Mouse (Mus musculus) heart, embryonic 10.5 days (tissue): ENCODE measurements around the gene Abca3. TPM values are rescaled to one million over a fixed set of nuclear protein-coding genes. Genes with fewer than 3 reads are reported as not detected.
"Not testable (repeated sequence)": the region's sequence is repeated elsewhere in the genome, so short reads cannot be mapped to it uniquely, and the experiment has no call there.

Experiments
- DNase-seq: peaks from one replicate; pipeline ENCODE4 v3.0.0-alpha.2; 2017; ENCODE audit warnings: low spot score
- H3K27ac ChIP-seq: fragments of 300-500 bp; sonication (generic); 2 replicates; pipeline ENCODE4 v1.5.1; 2016; ENCODE audit warnings: mild to moderate bottlenecking
- H3K27me3 ChIP-seq: fragments of 300-500 bp; sonication (generic); 2 replicates; pipeline ENCODE4 v1.6.1; 2016; ENCODE audit warnings: mild to moderate bottlenecking; ENCODE audit not compliant: poor library complexity, insufficient read depth, severe bottlenecking
- H3K36me3 ChIP-seq: fragments of 300-500 bp; sonication (generic); 2 replicates; pipeline ENCODE4 v1.6.1; 2016; ENCODE audit warnings: mild to moderate bottlenecking, moderate library complexity
- H3K4me1 ChIP-seq: fragments of 300-500 bp; sonication (generic); 2 replicates; pipeline ENCODE4 v1.6.1; 2016; ENCODE audit warnings: mild to moderate bottlenecking
- H3K4me3 ChIP-seq: fragments of 300-500 bp; sonication (generic); 2 replicates; pipeline ENCODE4 v1.5.1; 2016; ENCODE audit warnings: mild to moderate bottlenecking, moderate library complexity
- H3K9me3 ChIP-seq: fragments of 300-500 bp; sonication (generic); 2 replicates; pipeline ENCODE4 v1.6.1; 2016; ENCODE audit warnings: mild to moderate bottlenecking, moderate library complexity
- WGBS: fragments of 180-500 bp; shearing (Covaris S2); methylation state at CpG from one replicate; pipeline ENCODE4 v1.1.7; 2016; 5-methylcytosine and 5-hydroxymethylcytosine counted together
- polyA plus RNA-seq: library from polyadenylated mRNA; unstranded; fragments of >200 nt; fragmentation: Nextera tagmentation; extraction: Ambion mirVana; gene quantifications from 2 replicates; pipeline ENCODE4 v1.2.1, GENCODE M21; 2016

The Abca3 gene
- polyA plus RNA-seq, 1 experiment from 2014 or later: 7.2 TPM

DNA sequence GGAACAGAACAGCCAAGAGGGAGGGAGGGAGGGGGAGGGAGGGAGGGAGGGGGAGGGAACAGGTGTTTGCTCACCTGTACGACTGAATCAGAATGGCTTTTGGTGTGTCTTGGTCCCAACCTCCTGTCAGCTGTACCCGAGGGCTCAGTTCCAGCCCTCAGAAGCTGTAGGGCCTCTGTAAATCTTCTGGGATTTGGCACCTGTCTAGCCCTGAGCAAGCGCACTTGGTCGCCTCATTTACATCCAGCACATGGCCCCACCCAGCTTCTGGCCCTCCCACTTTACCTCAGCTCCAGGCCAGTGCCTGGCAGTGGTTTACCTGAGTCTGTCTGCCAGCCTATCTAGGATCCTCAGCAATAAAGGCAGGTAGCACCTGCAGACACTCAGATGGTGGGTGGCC, 41.8 kb downstream of the Abca3 start:
- no peak overlapping the region for H3K4me3 ChIP-seq
- H3K4me1 ChIP-seq: 0 out of 2 replicates have a peak, but pooled peaks cover 3% of the 10 kb centered on the region
- no peak overlapping the region for H3K27ac ChIP-seq
- peaks cover 13% of the 10 kb centered on the region; the same call in 1 of the 2 replicates for H3K36me3 ChIP-seq
- no peaks in the 10 kb centered on the region for H3K27me3 ChIP-seq
- DNase-seq: no peak
- H3K9me3 ChIP-seq: no peaks in the 10 kb centered on the region
- 40% methylated on average over 4 of the region's 4 CpGs for WGBS

DNA sequence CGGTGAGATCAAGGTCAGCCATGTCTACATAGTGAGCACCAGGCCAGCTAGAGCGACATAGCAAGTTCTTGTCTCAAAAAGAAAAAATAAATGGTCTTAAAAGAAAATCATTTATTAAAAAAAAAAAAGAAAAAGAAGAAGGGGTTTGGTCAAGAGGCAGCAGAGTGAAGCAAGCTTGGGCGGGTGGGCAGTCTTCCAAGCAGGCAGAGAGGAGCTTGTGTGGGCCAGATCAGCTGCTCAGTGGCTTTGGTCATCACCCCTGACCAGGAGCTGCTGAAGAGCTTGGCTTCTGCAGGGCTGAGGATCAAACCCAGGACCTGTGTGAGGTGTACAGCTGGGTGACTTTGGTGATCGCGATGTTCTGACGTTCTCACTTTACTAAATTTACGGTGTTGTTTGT, 42.7 kb downstream of the Abca3 start:
- Histone ChIP-seq H3K36me3 (peaks cover 11% of the 10 kb centered on the region; the same call in 1 of the 2 replicates), H3K4me1 (0 out of 2 replicates have a peak, but pooled peaks cover 3% of the 10 kb centered on the region), H3K27ac (no peak overlapping the region), H3K9me3 (no peaks in the 10 kb centered on the region), H3K4me3 (no peak overlapping the region), H3K27me3 (no peaks in the 10 kb centered on the region)
- DNase-seq: no peak
- 85% methylated on average over 7 of the region's 7 CpGs for WGBS

DNA sequence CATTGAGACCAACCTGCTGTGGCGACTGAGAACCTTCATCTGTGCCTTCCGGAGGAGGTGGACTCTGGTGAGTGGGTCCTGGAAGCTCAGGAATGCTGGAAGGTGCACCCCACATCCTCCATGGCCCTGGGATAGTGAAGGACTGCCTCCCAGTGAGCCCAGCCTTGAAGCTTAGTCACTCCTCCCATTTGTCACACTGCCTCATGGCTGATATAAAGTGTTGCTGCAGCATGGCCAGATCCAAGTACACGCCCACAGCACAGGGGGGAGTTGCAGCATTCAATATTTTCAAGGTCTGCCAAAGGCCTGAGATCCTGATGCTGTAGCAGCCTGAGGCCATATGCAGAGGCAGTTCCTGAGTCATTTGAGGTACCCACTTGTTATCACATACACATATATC, 50.6 kb downstream of the Abca3 start:
- 64% methylated on average over 3 of the region's 3 CpGs for WGBS
- H3K36me3 ChIP-seq: peaks cover 38% of the 10 kb centered on the region
- DNase-seq: no peak

DNA sequence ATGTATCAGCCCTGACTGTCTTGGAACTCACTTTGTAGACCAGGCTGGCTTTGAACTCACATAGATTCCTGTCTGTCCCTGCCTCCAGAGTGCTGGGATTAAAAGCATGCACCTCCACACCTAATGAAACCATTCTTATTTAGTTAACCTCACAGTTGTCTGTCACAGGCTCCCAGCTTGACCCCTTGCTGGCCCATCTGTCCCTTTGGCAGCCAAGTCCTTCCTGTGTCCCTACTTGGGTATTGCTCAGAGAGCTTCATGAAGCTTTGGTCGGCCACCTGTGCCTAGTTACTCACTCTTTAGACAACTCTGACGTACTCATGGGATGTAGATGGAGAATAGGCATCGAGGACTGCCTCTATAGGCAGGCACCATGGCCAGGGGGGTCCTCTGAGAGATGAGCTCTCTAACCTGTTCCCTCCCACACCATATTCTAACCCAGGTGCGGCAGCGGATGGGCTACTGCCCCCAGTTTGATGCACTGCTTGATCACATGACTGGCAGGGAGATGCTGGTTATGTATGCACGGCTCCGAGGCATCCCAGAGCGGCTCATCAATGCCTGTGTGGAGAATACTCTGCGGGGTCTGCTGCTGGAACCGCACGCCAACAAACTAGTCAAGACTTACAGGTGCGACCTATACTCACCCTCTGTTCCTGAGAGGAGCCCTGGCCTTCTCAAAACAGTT, 55.5 kb downstream of the Abca3 start:
- no peak overlapping the region for H3K4me3 ChIP-seq
- peaks cover 69% of the 10 kb centered on the region for H3K36me3 ChIP-seq
- no peaks in the 10 kb centered on the region for H3K9me3 ChIP-seq
- no peak overlapping the region for H3K27ac ChIP-seq
- no peak for DNase-seq
- WGBS: 85% methylated on average over 12 of the region's 12 CpGs
- no peaks in the 10 kb centered on the region for H3K27me3 ChIP-seq
- H3K4me1 ChIP-seq: peaks cover 2% of the 10 kb centered on the region; the same call in 1 of the 2 replicates

More for the DNA sequence above, 50.6 kb downstream of the Abca3 start:
- Histone ChIP-seq H3K4me1 (peaks cover 6% of the 10 kb centered on the region; the same call in 1 of the 2 replicates), H3K4me3 (no peak overlapping the region), H3K27me3 (no peaks in the 10 kb centered on the region), H3K9me3 (no peaks in the 10 kb centered on the region), H3K27ac (no peak overlapping the region)

DNA sequence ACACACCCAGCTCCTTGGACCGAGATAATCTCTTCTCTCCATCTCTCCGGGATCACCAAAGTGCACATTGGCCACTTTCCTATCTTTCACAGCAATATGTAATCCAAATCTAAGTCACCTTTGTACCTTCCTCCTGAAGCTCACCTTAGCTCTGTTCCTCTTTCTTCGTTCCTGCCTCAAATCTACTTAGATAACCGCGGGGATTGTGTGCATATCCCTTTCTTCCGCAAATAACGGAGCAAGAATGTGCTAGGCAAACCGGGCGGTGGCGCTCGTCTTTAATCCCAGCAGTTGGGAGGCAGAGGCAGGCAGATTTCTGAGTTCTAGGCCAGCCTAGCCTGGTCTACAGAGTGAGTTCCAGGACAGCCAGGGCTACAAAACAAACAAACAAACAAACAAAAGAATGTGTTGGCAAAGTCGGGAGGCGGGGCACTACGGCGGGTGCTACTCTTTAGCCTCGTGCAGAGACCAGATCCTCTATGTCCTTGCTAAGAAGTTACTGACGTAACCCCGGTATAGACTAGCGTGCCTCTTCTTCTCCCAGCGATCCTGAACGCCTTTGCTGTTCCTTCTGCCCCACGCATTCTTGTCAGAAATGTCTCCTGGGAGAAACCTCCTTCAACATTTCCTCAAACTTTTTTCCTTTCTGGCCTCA, 61.9 kb downstream of the Abca3 start:
- WGBS: 33% methylated on average over 22 of the region's 22 CpGs

DNA sequence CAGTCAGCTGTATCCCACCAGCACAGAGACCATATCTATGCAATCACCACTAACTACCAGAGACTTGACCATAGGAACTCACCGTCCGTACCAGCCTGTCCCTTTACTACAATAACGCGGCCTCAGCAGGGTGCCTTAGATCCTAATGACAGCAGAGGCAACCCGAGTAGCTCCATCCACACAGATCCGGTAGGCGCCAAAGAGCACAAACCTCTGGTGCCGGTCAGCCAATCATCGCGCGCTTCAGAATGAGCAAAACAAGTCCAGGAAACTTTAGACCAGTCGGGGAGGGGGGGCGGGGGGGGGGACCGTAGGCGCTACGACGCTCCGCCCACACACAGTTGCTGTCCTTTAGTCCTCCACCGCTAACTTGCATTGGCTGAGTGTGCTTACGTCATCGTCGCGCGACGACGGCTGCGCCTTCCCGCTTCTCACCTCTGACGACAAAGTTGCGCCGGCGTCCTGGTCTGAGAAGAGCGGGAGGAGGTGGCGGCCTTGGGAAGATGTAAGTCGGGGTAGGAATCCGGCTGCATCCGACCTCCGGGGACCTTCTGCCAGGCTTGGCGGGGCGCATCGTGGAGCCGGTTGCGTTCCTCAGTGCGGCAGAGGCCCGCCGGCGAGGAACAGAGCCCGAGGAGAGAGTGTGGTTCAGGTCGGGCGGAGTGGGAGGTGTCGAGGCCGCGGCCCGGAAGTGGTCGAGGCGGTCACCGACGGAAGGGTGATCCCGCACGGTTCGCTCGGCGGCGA, 62.7 kb downstream of the Abca3 start, which contains the start of gene Rnps1:
Rnps1 (plus strand) TSS at position 336 of the 747 bp plus-strand sequence.
- Histone ChIP-seq H3K4me3 (peak within 1 kb of the TSS; percentile 85), H3K27ac (peak within 1 kb of the TSS; percentile 99), H3K4me1 (peaks cover 24% of the 10 kb centered on the region), H3K9me3 (no peaks in the 10 kb centered on the region), H3K36me3 (peaks cover 54% of the 10 kb centered on the region), H3K27me3 (no peaks in the 10 kb centered on the region)
- peak; percentile 100 for DNase-seq
- under 1% methylated on average over 64 of the region's 64 CpGs for WGBS

More for the DNA sequence above, 61.9 kb downstream of the Abca3 start:
- H3K27ac ChIP-seq: peak overlapping the region; percentile 99
- DNase-seq: peak; percentile 79
- H3K9me3 ChIP-seq: no peaks in the 10 kb centered on the region
- peak overlapping the region; percentile 85 for H3K4me3 ChIP-seq
- H3K36me3 ChIP-seq: peaks cover 54% of the 10 kb centered on the region
- H3K4me1 ChIP-seq: peaks cover 24% of the 10 kb centered on the region
- H3K27me3 ChIP-seq: no peaks in the 10 kb centered on the region

DNA sequence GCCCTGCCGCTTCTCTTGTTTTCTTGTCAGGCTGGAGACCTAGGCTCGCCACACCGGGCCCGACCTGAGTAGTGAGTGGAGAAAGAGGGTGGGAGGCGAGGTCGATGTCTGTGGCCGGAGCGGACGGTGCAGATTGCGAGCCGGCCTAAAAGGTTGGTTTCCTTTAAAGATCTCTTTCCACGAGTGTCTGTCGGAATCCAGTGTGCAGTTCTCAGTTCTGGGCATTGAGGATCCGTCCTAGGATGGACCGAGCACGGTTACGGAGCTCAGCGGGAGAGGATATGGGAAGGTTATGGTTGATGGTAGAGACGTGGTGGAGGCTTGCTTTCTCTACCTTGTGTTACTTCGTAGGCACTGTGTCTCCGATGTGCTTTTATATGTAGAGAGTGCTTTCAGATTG, 63.3 kb downstream of the Abca3 start:
- WGBS: under 1% methylated on average over 21 of the region's 21 CpGs
- Histone ChIP-seq H3K4me1 (peaks cover 24% of the 10 kb centered on the region), H3K4me3 (peak overlapping the region; percentile 85), H3K36me3 (peaks cover 54% of the 10 kb centered on the region), H3K9me3 (no peaks in the 10 kb centered on the region), H3K27ac (peak overlapping the region; percentile 99), H3K27me3 (no peaks in the 10 kb centered on the region)
- DNase-seq: no peak

DNA sequence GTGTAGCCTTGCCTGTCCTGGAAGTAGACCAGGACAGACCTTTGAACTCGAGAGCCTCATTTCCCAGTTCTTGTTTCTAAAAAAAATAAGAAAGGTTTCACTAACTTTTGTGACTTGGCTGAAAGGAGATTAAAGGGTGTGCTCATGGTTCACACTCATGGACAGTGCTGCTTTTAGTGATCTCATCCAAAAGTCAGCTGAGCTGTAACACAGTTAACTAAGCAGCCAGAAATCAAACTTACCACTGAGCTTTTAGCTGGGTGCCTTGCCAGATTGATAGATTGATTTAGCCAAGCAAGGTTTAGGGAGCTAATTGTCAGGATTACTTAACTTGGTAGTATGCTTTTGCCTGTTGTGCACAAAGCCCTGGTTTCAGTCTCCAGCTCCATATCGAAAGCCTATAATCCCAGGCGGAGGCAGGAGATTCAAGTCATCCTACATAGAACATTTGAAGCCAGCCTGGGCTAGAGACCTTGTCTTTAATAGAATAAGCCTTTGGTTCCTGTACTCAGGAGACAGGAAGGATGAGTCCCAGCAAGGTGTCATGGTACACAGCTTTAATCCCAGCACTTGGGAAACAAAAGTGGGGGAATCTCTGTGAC, 64.4 kb downstream of the Abca3 start:
- no peak overlapping the region for H3K27ac ChIP-seq
- H3K27me3 ChIP-seq: no peaks in the 10 kb centered on the region
- peaks cover 24% of the 10 kb centered on the region for H3K4me1 ChIP-seq
- H3K4me3 ChIP-seq: peak overlapping the region; percentile 85
- 84% methylated on average over 3 of the region's 3 CpGs for WGBS
- no peak for DNase-seq
- no peaks in the 10 kb centered on the region for H3K9me3 ChIP-seq
- peaks cover 58% of the 10 kb centered on the region for H3K36me3 ChIP-seq

DNA sequence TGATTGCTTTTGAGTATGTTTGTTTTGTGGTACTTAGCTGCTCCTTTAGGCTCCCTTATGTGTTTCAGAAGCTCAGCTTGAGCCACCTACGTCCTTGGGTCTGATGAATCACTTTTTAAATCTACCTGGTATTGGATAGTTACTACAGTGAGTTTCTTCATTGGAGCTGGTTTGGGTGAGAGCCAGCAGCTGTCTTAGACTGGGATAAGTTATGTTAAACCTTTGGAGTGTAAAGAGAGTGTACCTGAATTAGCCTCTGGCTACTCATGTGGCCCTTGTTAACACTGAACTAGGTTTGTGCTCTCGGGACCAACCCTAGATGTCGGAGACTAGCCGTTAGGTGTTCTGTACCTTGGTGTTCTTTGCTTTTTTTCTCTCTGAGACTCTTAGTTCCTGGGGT, 71.4 kb downstream of the Abca3 start:
- Histone ChIP-seq H3K4me3 (no peak overlapping the region), H3K36me3 (peaks cover 72% of the 10 kb centered on the region), H3K27me3 (no peaks in the 10 kb centered on the region), H3K4me1 (peaks cover 9% of the 10 kb centered on the region; the same call in 1 of the 2 replicates), H3K9me3 (no peaks in the 10 kb centered on the region), H3K27ac (no peak overlapping the region)
- 94% methylated on average over 4 of the region's 4 CpGs for WGBS
- DNase-seq: no peak

DNA sequence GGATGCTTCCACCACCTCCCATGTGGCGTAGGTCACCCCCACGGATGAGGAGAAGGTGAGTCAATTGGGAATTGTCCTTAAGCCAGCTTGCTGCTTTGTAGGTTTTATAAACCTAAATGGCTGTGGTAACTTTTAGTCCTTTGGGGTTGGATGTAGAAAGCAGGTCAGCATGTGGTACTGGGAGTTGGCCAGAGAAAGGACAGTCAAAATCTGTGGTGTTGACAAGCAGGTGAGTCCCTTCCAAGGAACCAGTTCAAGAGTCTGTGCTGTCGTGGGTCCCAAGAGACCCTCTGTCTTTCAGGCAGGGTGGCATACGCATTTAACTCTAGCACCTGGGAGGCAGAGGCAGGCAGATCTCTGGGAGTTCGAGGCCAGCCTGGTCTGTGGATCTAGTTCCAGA, 72.7 kb downstream of the Abca3 start:
- Histone ChIP-seq H3K27ac (no peak overlapping the region), H3K4me3 (no peak overlapping the region), H3K36me3 (peaks cover 58% of the 10 kb centered on the region), H3K9me3 (no peaks in the 10 kb centered on the region), H3K4me1 (peaks cover 16% of the 10 kb centered on the region), H3K27me3 (no peaks in the 10 kb centered on the region)
- WGBS: 95% methylated on average over 5 of the region's 5 CpGs
- no peak for DNase-seq

DNA sequence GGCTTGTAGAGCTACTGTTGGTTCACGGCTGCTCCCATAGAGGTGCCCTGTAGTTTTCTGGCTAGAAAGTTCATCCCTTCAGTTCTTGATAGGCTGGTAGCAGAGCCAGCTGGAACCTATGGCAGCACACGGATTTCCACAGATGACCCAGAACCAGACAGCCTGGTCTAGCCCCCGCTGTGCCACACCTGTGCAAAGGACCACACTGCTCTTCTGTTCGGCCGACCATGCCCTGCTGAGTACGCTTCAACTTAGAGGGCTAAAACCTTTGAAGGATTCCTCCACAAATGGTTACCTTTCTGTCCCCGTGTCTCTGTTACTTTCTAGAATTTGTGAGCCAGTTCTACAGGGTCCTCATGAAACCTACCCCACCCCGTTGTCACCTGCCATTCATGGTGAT, 73.6 kb downstream of the Abca3 start:
- H3K36me3 ChIP-seq: peaks cover 54% of the 10 kb centered on the region
- H3K27ac ChIP-seq, H3K27me3 ChIP-seq, DNase-seq, H3K4me3 ChIP-seq, H3K9me3 ChIP-seq: not testable (repeated sequence)
- peaks cover 25% of the 10 kb centered on the region for H3K4me1 ChIP-seq
- WGBS: 92% methylated on average over 6 of the region's 8 CpGs

DNA sequence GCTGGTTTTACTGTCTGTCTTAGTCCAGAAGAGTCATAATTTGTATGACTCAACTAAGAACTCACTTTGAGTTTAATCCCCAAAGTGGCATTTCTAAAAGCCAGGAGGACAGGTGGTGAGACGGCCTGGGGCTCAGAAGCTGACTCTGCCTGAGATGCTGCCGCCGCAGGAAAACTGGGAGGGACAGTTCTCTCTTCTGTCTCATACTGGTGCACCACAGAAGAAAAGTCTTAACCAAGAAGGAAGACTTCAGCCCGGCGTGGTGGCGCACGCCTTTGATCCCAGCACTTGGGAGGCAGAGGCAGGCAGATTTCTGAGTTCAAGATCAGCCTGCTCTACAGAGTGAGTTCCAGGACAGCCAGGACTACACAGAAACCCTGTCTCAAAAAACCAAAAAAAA, 74.2 kb downstream of the Abca3 start:
- H3K27me3 ChIP-seq: no peaks in the 10 kb centered on the region
- H3K36me3 ChIP-seq: peaks cover 54% of the 10 kb centered on the region
- WGBS: 87% methylated on average over 7 of the region's 7 CpGs
- no peaks in the 10 kb centered on the region for H3K9me3 ChIP-seq
- peak overlapping the region; percentile 89; the same call in 1 of the 2 replicates for H3K4me3 ChIP-seq
- H3K4me1 ChIP-seq: peaks cover 30% of the 10 kb centered on the region
- no peak for DNase-seq
- H3K27ac ChIP-seq: no peak overlapping the region
